Mouse (Mus musculus) embryonic fibroblast, embryonic 13.5 days (primary cell): ENCODE measurements around the gene Zfpm1. TPM values are rescaled to one million over a fixed set of nuclear protein-coding genes. Genes with fewer than 3 reads are reported as not detected.

Experiments used
- H3K27ac ChIP-seq: 2 replicates; pipeline ENCODE4 v1.5.1; 2012; ENCODE audit warnings: low read length, control low read depth, inconsistent platforms; ENCODE audit not compliant: insufficient read depth
- H3K4me1 ChIP-seq: 2 replicates; pipeline ENCODE4 v1.6.1; 2011; ENCODE audit warnings: low read length; ENCODE audit not compliant: control insufficient read depth, insufficient read depth
- H3K4me3 ChIP-seq: 2 replicates; pipeline ENCODE4 v1.5.1; 2011; ENCODE audit warnings: mild to moderate bottlenecking, control low read depth, low read length; ENCODE audit not compliant: insufficient read depth
- CTCF ChIP-seq: IDR thresholded peaks from 2 replicates; pipeline ENCODE4 v1.5.1; 2011; ENCODE audit warnings: mild to moderate bottlenecking, control low read depth, low read length, moderate library complexity, borderline replicate concordance; ENCODE audit not compliant: insufficient read depth
- POLR2A ChIP-seq: IDR thresholded peaks from 2 replicates; pipeline ENCODE4 v1.6.1; 2011; ENCODE audit warnings: low read depth, mild to moderate bottlenecking, control low read depth, low read length, moderate library complexity
- polyA plus RNA-seq: library from polyadenylated mRNA; stranded (reverse); fragments of >200 nt; gene quantifications from 2 replicates; pipeline ENCODE4 v1.2.4, GENCODE M21; 2011; ENCODE audit warnings: low read depth; ENCODE audit not compliant: missing spikeins, insufficient read length

Gene Zfpm1
- polyA plus RNA-seq, 1 experiment: 10.3 TPM

DNA sequence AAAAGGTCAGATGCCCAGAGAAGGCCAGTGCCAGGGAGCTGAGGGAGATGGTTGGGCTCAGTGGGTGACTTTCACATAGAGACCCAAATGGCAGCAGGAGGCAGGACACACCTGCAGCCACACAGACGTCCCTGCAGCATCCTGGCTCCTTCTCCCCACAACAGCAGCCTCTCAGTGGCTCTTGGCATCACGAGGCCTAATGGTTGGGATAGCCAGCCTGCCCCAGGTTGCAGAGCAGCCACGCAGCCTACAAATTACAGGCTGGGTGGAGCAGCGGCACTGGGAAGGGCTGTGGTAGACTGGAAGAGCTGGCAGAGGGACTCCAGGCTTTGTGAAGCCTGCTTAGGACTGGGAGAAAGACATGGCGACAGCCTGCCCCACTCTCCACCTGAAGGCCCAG, 29.6 kb upstream of the Zfpm1 start:
- Histone ChIP-seq H3K4me1 (peaks cover 3% of the 10 kb centered on the region; the same call in 1 of the 2 replicates), H3K4me3 (no peak overlapping the region), H3K27ac (no peak overlapping the region)
- TF ChIP-seq POLR2A (no peak), CTCF (no peak)

DNA sequence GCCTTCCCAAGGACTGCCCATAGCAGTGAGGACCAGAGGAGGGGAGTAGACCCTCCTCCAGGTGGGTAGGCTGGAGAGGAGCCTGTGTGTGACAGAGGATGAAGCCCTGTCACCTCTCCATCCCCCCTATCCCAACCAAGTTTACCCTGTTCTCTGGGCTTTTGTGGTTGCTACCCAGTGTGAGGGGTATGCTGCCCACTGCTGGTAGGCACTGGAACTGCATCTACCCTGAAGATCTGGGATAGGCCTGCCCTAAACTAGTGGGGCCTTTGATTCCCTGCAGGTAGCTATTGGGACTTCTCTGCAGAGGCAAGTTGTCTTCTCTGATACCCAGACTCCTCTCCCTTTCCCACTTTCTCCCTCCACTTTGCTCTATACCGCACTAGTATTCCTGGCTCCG, 22.6 kb upstream of the Zfpm1 start:
- Histone ChIP-seq H3K27ac (no peak overlapping the region), H3K4me3 (no peak overlapping the region), H3K4me1 (no peaks in the 10 kb centered on the region)
- TF ChIP-seq CTCF (peak; percentile 94; the same call in 1 of the 2 replicates), POLR2A (no peak)

- Histone ChIP-seq H3K4me3 (no peak overlapping the region), H3K27ac (no peak overlapping the region)
- no peak for TF ChIP-seq POLR2A
- TF ChIP-seq CTCF: no peak
Observed at GRCm38 (mm10) chr8:122260755-122261154, 21.2 kb upstream of the Zfpm1 start.

DNA sequence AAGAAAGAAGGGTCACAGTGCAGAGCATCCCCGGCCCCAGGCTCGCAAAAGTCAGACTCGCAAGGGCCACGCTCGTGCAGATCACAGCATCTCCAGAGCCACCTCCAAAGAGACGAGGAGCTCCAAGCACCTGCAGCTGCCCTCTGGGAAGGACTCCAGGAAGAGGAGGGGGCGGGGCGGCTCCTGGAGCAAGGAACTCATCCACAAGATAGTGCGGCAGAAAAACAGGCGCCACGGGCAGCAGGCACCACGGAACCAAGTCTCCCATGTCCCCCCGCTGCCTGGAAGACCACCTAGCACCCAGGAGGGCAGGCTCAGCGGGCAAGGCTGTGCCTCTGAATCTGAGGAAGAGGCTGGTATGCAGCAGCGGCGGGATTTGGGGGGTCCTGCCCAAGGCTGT, 19.1 kb upstream of the Zfpm1 start:
- H3K4me3 ChIP-seq: no peak overlapping the region
- H3K27ac ChIP-seq: no peak overlapping the region
- no peaks in the 10 kb centered on the region for H3K4me1 ChIP-seq
- no peak for TF ChIP-seq POLR2A
- TF ChIP-seq CTCF: no peak

More at GRCm38 (mm10) chr8:122260755-122261154, 21.2 kb upstream of the Zfpm1 start:
- H3K4me1 ChIP-seq: no peaks in the 10 kb centered on the region

GRCm38 (mm10) chr8:122264243-122264642, 17.7 kb upstream of the Zfpm1 start:
- TF ChIP-seq POLR2A (no peak), CTCF (no peak)

DNA sequence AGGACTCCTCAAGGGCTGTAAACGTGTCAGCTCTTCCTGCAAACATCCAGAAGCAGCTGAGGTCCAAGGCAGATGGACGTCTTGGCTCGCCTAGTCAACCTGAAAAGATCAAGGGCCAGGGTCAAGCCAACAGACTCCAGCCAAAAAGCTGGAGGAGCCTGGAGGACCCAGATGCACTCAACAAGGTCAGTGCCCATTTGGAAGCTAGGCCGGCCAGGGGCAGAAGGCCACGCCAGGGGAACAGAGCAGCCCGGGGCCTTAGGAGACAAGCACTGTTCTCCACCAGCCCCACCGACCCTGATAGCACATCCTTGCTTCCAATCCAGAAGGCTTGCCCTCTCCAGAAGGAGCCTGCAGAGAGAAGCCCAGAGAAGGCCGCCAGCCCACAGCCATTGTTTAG, 16.4 kb upstream of the Zfpm1 start:
- no peak overlapping the region for H3K27ac ChIP-seq
- no peak overlapping the region for H3K4me3 ChIP-seq
- no peaks in the 10 kb centered on the region for H3K4me1 ChIP-seq
- no peak for TF ChIP-seq POLR2A
- TF ChIP-seq CTCF: no peak

More at GRCm38 (mm10) chr8:122264243-122264642, 17.7 kb upstream of the Zfpm1 start:
- Histone ChIP-seq H3K27ac (no peak overlapping the region), H3K4me3 (no peak overlapping the region), H3K4me1 (no peaks in the 10 kb centered on the region)

GRCm38 (mm10) chr8:122266867-122267266, 15.1 kb upstream of the Zfpm1 start:
- H3K27ac ChIP-seq: no peak overlapping the region

DNA sequence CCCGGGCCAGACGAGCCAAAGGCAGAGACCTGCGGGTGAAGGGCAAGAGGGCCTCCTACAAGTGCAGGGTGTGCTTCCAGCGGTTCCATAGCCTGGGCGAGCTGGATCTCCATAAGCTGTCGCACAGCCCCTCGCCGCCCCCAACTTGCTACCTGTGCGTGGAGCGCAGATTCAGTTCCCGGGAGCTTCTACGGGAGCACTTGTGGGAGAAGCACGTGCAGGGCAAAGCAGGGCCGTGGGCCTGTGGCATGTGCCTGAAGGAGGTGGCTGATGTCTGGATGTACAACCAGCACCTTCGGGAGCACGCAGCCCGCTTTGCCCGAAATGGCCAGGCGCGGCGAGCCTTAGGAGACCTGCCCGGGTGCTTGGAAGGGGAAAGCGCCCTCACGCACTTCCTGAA, 13.1 kb upstream of the Zfpm1 start:
- no peak overlapping the region for H3K4me3 ChIP-seq
- TF ChIP-seq POLR2A (no peak), CTCF (no peak)
- H3K27ac ChIP-seq: no peak overlapping the region
- no peaks in the 10 kb centered on the region for H3K4me1 ChIP-seq

More at GRCm38 (mm10) chr8:122266867-122267266, 15.1 kb upstream of the Zfpm1 start:
- Histone ChIP-seq H3K4me1 (no peaks in the 10 kb centered on the region), H3K4me3 (no peak overlapping the region)
- TF ChIP-seq POLR2A (no peak), CTCF (no peak)

DNA sequence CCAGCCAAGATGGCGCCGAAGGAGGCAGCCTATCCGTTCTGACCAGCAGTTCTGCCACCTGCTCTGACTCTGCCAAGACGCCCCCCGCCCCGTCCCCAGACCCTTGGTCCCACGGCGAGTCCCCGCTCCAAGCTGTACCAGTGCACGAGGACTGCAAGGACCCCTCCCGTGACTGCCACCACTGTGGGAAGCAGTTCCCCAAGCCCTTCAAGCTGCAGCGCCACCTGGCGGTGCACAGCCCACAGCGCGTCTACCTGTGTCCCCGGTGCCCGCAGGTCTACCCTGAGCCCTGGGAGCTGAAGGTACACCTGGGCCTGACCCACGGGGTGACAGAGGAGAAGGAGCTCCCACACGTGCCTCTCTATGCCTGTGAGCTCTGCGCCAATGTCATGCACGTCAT, 12.5 kb upstream of the Zfpm1 start:
- Histone ChIP-seq H3K27ac (no peak overlapping the region), H3K4me1 (no peaks in the 10 kb centered on the region), H3K4me3 (no peak overlapping the region)
- peak; percentile 86 for TF ChIP-seq CTCF
- TF ChIP-seq POLR2A: no peak

DNA sequence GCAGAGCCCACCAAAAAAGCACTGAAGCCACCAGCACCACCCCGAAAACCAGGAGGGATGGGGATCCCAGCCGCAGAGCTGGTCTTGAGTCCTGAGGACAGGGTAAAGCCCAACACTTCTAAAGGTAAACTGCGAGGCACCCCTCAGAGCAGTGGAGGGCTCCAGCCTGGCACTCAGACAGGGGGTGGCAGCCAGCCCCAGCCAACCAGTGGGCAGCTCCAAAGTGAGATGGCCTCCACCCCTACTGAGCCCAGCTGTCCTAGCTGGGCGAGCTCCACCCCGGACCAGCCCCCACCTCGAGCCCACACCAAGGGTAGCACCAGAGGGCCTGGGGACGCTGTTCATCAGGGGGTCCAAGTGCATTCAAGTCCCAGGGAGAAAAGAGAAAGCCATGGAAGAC, 11.4 kb upstream of the Zfpm1 start:
- no peak for TF ChIP-seq CTCF
- TF ChIP-seq POLR2A: no peak
- no peaks in the 10 kb centered on the region for H3K4me1 ChIP-seq
- H3K27ac ChIP-seq: no peak overlapping the region
- H3K4me3 ChIP-seq: no peak overlapping the region

DNA sequence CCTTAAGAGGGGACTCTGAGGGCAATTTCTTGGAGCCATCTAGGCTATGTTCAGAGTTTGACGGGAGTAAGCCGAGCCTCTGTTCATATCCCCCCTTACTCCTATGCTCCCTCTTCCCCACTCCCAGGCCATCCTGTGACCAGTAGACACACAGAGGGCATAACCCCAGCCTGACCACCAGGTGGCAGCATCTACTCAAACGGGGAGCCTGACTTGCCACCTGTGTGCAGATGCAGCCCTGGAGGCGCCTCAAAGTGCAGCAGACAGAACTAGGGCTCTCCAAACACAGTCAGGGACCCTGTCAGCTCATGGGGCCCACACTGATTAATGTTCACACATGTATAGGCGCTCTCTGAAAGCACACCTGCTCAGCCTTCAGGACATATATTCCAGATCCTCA, 8.8 kb upstream of the Zfpm1 start:
- Histone ChIP-seq H3K4me3 (no peak overlapping the region), H3K27ac (no peak overlapping the region), H3K4me1 (no peaks in the 10 kb centered on the region)
- TF ChIP-seq POLR2A (no peak), CTCF (peak; percentile 96)
